Mouse (Mus musculus) spleen, adult 10 weeks (tissue): ENCODE measurements around the gene Cyp2c37. TPM values are rescaled to one million over a fixed set of nuclear protein-coding genes. Genes with fewer than 3 reads are reported as not detected.

Experiments used
- polyA plus RNA-seq: library from polyadenylated mRNA; stranded (reverse); fragments of 350-450 nt; fragmentation: Illumina TruSeq; extraction: RNeasy Lipid Tissue Mini Kit (QIAGEN cat#74804); gene quantifications from one replicate; pipeline ENCODE4 v1.2.3, GENCODE M21; 2015; ENCODE audit warnings: low replicate concordance; ENCODE audit not compliant: insufficient read depth

Cyp2c37 gene
- not detected for polyA plus RNA-seq

DNA sequence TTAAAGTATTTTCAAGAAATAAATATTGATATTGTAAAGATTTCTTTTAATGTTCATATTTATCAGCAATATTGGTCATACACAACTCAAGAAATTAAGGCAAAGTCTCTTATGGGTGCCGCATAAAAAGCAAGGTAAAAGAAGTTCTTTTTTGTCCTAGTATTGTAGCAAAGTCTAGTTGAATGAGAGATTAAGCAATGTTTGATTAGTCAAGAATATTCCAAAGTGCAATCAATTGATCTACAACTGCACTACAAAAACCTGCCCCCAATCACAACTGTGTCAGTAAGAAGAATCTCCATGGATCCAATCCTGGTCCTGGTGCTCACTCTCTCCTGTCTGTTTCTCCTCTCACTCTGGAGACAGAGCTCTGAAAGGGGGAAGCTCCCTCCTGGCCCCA lies at the start of gene Cyp2c37:
TSS of gene Cyp2c37 (plus strand) at position 285 of the 400 bp plus-strand sequence.

Other genes with a start within 250 kb of the Cyp2c37 start
- gene Cyp2c40, start 179.6 kb upstream of the Cyp2c37 start, polyA plus RNA-seq: not detected
- gene Cyp2c69, start 105.6 kb upstream of the Cyp2c37 start, polyA plus RNA-seq: not detected
- not detected for gene Cyp2c54, start 81.4 kb downstream of the Cyp2c37 start, polyA plus RNA-seq
- not detected for gene Cyp2c50, start 97.3 kb downstream of the Cyp2c37 start, polyA plus RNA-seq
- gene Cyp2c70, start 194.9 kb downstream of the Cyp2c37 start, polyA plus RNA-seq: not detected